Mouse (Mus musculus): Measurements from ENCODE around the gene Tfrc.

Tfrc gene

DNA sequence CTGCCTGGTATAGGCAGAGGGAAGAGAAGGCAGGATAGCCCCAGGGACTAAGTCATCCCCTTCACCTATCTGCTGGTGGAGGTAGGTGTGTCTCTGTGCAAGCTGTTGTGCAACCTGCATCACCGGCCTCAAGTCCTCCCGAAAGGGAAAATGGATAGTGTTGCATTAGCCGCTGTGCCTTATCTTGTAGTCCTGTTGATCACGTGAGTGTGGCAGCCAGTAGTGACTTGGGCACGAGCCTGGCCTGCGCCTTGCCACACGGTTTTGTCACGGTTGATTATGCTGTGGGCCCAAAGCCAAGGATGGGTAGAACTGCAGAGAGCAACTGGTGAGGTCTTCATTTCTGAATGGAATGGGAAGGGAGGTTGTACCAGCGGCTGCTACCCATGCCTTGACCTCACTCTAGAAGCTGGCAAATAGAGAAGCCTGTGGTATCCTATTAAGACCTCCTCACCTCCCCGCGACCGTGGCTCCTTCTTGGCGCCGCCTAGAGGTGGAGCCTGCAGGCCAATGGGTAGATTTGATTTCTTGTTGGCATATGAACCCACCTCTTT, 36.7 kb downstream of the Tfrc start:
- in situ Hi-C loops (cut with MboI, MseI): no loop called here

GRCm38 (mm10) chr16:32646014-32646413, 37.3 kb downstream of the Tfrc start:
- in situ Hi-C loops (cut with MboI, MseI): no loop called here

GRCm38 (mm10) chr16:32647712-32648111, 39.0 kb downstream of the Tfrc start:
- in situ Hi-C loops (cut with MboI, MseI): no loop called here

DNA sequence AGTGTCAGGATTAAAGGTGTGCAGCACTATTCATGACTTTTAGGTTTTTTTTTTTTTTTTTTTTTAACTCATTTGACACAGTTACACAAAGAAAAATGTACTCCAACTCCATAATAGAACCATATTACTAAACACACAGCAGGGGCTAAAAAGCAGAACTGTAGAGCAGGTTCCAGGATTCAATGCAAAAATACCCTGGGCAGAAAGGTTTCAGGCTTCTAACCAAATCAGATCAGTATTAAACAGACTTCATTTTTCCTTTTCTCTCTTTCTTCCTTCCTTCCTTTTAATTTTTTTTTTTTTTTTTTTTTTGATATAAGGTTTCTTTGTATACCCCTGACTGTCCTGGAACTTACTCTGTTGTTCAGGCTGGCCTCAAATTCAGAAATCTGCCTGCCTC, 41.7 kb downstream of the Tfrc start:
- in situ Hi-C loops (cut with MboI, MseI): loop anchor here (5.0 kb wide), 1 partner anchor 37 kb away; no protein-coding TSS in a partner anchor

- in situ Hi-C loops (cut with MboI, MseI): loop anchor here (5.0 kb wide), 1 partner anchor 36 kb away; no protein-coding TSS in a partner anchor
These were observed 42.4 kb downstream of the Tfrc start for GRCm38 (mm10) chr16:32650974-32651618.

DNA sequence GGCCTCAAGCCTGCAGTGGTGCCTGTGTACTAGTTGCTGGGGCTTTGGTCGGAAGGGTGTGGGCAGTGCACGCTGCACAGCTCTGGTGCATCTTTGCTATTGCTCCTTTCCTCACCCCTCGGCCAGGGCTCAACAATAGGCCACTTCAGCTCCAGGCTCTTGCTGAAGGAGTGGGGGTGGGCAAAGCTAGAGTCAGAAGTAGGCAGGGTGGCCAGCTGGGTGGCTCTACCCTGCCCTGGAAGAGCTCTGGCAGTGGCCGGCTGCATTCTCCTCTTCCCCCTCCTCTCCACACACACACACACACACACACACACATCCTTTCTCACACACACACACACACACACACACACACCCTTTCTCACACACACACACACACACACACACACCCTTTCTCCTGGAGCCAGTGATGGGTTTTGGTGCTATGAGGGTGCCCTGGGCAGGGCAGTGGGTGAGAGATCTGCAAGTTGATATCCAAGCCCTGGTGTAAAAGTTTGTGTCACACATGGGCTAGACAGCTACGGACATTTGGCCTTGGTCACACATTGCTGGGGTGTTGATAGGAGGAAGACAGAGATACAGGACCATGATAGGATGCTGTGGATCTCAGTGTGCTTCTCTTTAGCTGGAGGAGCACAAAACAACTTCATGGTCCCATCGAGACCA, 45.5 kb downstream of the Tfrc start:
- in situ Hi-C loops (cut with MboI, MseI): loop anchor here (5.0 kb wide), 1 partner anchor 33 kb away; no protein-coding TSS in a partner anchor

GRCm38 (mm10) chr16:32655534-32655933, 46.8 kb downstream of the Tfrc start:
- in situ Hi-C loops (cut with MboI, MseI): no loop called here

DNA sequence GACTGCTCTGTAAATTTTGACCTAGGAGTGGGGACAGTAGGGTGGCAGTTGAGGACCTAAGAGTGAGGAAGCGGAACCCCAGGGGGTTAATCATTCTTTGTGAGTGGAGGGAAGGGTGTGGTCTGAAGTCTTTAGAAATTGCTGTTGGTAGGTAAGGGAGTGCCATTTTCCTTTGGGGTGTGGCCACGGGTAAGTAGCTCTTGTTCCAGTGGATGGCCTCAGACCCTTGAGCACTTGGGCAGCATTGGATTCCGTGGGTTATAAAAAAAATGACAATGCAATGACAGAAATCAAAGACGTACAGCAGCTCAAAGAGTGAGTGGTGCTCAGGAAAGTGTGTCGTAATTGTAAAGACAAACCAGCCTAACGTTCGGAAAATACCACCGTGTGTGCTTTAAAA, 47.6 kb downstream of the Tfrc start:
- in situ Hi-C loops (cut with MboI, MseI): no loop called here

GRCm38 (mm10) chr16:32656794-32657193, 48.1 kb downstream of the Tfrc start:
- in situ Hi-C loops (cut with MboI, MseI): no loop called here

DNA sequence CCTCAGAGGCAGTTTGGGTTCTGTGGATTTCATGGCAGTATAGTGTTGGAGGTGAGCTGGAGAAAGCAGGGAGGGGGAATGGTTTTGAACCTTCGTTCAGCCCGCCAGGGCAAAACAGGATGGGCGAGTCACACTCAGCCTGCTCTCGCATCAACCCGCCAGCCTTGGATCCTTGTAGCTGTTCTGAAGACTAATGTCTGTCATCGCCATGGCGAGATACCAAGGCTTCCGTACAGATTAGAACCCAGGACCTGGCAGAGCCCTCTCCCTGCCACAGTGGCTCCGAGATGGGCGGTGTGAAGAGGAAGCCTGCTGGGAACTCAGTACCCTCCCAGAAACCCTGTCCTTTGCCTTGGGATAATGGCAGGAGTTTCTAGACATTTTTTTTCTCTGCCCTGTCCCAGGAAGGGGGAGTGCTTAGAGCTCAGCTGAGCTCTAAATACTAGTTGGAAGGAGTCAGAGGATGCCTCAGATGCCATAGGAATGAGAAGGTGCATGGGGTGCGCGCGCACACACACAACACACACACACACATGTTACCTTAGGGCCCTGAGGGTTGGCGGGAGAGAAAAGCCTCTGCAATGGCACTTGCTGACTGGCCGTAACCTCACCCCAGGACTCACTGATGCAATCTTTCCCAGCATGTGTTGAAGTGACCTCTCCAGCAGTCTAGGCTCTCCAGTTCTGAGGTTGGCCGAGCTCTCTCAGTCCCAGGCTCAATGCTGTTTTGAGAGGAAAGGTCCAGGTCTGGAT, 49.0 kb downstream of the Tfrc start:
- in situ Hi-C loops (cut with MboI, MseI): no loop called here

DNA sequence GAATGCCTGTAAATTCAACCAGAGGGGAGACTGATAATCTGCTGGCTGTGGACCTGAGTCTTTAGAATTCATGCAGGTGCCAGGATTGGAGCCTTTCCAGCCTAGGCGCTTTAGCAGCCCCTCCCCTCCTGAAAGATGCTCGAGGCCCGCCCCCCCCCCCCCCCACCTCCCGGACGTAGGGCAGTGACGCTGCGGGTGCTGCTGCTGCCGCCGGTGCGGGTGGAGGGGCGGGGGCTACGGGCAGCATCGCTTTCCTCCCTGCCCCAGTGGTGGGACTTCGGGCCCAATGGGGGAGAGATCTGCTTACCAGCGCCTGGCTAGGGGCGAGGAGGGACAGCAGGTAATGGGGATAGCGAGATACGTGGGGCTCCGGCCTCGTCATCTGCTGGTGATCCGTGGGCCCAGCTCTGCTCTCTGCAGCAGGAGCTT, 50.0 kb downstream of the Tfrc start:
- in situ Hi-C loops (cut with MboI, MseI): no loop called here

DNA sequence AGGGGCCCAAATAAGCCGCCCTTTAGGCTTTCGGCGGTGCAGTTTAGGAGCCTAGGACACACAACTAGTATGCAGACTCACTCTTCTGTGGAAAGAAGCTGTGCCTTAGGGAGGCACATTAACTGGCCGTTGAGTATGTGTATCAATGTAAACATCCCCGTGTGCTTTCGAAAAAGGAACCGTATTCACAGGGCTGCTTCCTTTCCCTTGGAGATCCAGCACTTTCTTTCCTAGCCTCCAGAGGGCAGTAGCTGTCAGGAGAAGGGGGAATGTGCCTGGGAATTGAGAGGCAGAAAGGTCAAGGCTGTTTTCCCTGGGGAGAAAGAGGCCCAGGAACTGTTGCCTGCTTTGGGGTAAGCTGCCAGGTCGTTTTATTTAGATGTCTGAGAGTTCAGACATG, 50.7 kb downstream of the Tfrc start:
- in situ Hi-C loops (cut with MboI, MseI): no loop called here

- in situ Hi-C loops (cut with MboI, MseI): no loop called here
These were observed 51.4 kb downstream of the Tfrc start for GRCm38 (mm10) chr16:32660095-32660494.

DNA sequence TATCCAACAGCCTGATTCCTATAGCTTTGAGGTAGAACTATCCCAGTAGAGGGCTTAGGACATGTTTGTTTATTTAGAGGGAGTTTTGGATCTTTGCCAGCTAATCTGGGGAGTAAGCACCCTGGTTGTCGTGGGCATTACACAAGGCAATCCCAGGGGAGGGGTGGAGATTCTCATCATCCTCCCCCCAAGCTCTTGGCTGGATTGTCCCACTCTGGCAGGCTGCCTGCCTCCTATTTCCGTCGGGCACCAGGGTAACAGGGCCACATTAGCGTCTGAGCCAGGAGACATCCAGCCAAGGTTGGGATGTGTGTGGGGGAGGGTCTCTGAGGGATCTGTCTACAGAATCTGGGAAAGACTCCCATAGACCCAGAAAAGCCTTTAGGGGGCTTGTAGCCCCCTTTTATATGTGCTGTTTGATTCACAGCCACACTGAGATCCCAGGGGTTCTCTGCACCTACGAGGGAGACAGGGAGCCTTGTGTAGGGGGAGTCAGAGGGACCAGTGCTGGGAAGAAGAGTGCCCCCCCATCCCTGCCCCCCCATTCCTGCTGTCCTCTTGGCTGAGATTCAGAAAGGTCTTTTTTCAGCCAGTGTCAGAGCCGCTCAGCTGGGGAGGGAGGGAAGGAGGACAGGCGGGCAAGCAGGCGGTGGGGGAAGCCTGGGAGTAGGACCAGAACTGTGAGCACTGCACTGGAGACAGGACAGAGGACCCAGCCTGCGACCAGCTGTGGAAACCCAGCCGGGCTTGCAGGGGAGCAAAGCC, 52.0 kb downstream of the Tfrc start:
- in situ Hi-C loops (cut with MboI, MseI): no loop called here

DNA sequence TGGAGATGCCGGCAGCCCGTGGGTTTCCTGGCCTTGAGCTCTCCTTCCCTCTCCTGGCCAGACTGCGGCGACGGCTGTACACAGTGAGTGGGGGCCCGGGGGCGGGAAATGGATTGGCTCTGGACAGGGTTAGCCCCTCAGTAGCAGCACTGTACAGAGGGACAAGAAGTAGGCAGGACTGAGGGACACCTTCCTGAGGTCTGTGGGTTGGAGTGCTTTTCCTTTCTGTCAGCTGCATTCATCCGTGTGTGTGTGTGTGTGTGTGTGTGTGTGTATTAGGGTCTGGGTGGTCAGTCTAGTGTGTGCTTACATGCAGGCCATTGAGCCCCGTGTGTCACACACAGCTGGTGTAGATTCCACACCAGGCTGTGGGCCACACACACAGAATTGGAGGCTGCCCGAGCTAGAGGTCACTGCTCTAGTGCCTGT, 52.8 kb downstream of the Tfrc start:
- in situ Hi-C loops (cut with MboI, MseI): no loop called here

DNA sequence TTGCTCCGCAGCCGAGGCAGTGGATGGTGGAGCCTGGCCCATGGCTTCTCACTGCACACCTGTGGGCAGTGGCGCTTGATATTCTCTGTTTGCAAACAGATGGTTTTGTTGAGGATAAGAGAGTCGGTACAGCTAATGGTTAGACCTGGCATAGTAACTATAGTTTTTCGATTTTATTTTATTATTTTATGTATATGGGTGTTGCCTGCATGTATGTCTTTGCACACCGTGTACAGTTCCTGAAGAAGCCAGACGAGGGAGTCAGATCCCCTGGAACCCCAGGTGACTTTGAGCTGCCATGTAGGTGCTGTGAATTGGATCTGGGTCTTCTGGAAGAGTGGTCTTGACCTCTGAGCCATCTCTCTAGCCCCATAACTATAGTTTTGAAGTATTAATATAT, 53.7 kb downstream of the Tfrc start:
- in situ Hi-C loops (cut with MboI, MseI): no loop called here

GRCm38 (mm10) chr16:32663231-32663858, 54.6 kb downstream of the Tfrc start:
- in situ Hi-C loops (cut with MboI, MseI): no loop called here

- in situ Hi-C loops (cut with MboI, MseI): no loop called here
These were observed 55.5 kb downstream of the Tfrc start for GRCm38 (mm10) chr16:32664211-32664610.

- in situ Hi-C loops (cut with MboI, MseI): no loop called here
These were observed 57.3 kb downstream of the Tfrc start for GRCm38 (mm10) chr16:32665851-32666665.

All from T-helper 1 cell (primary cell).